Comparison of ENCODE assay signal across 26 mouse cellular contexts in the genomic region with DNA sequence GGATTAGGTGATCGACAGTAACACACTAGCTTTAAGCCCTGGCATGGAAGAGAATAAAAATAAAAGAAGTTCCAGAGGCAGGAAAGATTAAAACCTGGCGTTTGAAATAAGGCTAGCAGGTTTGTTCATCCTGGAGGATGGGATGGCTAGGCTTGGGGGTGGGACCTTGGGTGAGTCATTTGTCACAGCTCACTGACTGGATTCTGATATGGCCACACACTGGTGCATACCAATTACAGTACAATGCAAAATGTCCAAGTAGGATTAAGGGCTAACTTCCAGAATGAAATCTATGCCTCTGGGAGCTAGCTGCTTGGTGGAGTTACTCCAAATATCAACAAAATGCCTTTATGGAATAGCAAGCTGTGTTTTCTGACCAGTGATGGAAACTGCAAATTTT. TPM values are rescaled to one million over a fixed set of nuclear protein-coding genes. Genes with fewer than 3 reads are reported as not detected.
"Had no signal": no experiment of that assay in that cellular context is flagged by ENCODE, and none has a peak within 500 bp of the region (broad histone marks: within the 10 kb centered on the region; RNA-seq: fewer than 3 reads in every experiment).

No protein-coding gene starts in this region.

- ATAC-seq: forebrain, embryonic 13.5 days; forebrain, embryonic 14.5 days; forebrain, embryonic 15.5 days; forebrain, embryonic 16.5 days; forebrain, postnatal 0 days had no signal

- H3K27me3 ChIP-seq: embryonic facial prominence, embryonic 12.5 days; embryonic facial prominence, embryonic 13.5 days; embryonic facial prominence, embryonic 15.5 days; forebrain, embryonic 12.5 days; forebrain, embryonic 13.5 days; forebrain, embryonic 15.5 days had no signal

- DNase-seq: cerebellum, adult 9-11 months; cerebellum, postnatal 10 days; cerebellum, postnatal 14 days; cerebellum, postnatal 25 days; cerebellum, postnatal 36 days; embryo, embryonic 11 days; forebrain, postnatal 0 days; gastrocnemius, adult 2 months; gastrocnemius, postnatal 10 days; gastrocnemius, postnatal 14 days; gastrocnemius, postnatal 25 days; gastrocnemius, postnatal 36 days; heart, adult 11 months; heart, adult 18-20 months; heart, adult 2 months had no signal

RNA-seq across cellular contexts. Expression of gene Chrna7, which starts 16.8 kb away (rescaled TPM):
- total RNA-seq: common myeloid progenitor, adult 5-6 weeks; granulocyte monocyte progenitor cell, adult 5-6 weeks; heart, adult 2 months had no signal
- polyA plus RNA-seq: erythroblast, embryonic 14.5 days had no signal
